Mouse (Mus musculus) left cerebral cortex, adult 11 months (tissue): ENCODE results near the gene Trim44.
A peak's percentile ranks its signal among the peaks of the same experiment; 100 is the strongest.

ENCODE experiments used
- DNase-seq: peaks from one replicate; pipeline ENCODE4 v3.0.0; 2022; ENCODE audit warnings: low spot score

The Trim44 gene

GRCm38 (mm10) chr2:102364565-102365200 is 42.9 kb downstream of the Trim44 start:
- DNase-seq, result no peak

GRCm38 (mm10) chr2:102362896-102363530 is 44.6 kb downstream of the Trim44 start:
- DNase-seq, result no peak

DNA sequence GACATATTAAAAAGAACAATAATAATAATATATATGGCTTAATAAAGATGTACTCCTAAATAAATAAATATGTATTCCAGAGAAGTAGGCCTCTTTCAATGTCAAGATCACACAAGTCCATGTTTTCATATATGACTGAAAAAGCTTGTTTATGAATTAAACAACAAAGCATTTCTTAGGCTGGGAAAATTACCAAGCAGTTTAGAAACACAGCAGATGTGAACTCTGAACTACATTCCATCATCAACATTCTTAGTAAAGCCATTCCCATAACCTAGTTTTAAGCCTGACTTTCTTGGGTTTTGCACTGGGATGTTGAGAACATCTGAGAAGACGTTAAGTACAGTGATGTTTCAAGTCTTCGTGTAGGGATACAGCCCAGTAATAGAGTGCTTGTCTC is 45.4 kb downstream of the Trim44 start:
- DNase-seq, result no peak

- DNase-seq, result no peak
These were observed 50.5 kb downstream of the Trim44 start for GRCm38 (mm10) chr2:102356879-102357695.

GRCm38 (mm10) chr2:102354076-102354475 is 53.6 kb downstream of the Trim44 start:
- DNase-seq, result no peak

GRCm38 (mm10) chr2:102341429-102341828 is 66.2 kb downstream of the Trim44 start:
- no peak for DNase-seq

DNA sequence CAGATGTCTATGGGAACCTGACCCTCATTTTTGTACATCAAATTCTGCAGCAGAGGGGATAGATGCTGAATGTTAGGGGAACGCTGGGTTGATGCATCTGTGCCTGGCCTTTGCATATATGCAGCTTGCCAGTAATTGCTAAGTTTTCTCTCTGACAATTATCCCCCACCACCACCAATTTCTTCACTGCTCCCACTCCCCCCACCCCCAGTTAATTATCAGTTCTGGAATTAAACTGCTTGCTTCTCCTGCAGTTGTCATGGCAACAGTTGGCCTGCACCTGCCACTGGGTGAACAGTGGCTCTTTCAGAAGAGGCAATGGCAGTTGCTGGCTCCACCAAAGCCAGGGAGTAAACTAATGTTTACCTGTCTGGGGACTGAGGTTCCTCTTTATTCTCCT is 70.8 kb downstream of the Trim44 start:
- DNase-seq, result no peak

GRCm38 (mm10) chr2:102331932-102332331 is 75.7 kb downstream of the Trim44 start:
- no peak for DNase-seq

GRCm38 (mm10) chr2:102331092-102331491 is 76.5 kb downstream of the Trim44 start:
- no peak for DNase-seq

DNA sequence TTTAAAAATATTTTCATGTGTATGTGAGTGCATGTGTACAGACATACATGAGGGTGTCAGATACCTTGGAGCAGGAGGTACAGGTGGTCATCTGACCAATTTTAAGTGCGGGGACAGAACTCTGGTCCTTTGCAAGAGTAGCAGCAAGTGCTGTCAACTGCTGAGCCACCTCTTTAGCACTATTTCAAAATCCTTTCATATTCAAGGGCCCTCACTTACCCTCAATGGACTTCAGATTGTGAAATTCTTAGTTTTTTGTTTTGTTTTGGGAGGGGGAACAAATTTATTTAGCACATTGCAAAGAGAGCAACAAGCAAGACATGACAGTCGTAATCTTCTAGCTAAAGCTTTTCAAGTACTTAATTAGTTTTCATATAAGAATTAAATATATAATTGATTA is 81.7 kb downstream of the Trim44 start:
- no peak for DNase-seq

- no peak for DNase-seq
These were observed 83.3 kb downstream of the Trim44 start for GRCm38 (mm10) chr2:102324336-102324735.

DNA sequence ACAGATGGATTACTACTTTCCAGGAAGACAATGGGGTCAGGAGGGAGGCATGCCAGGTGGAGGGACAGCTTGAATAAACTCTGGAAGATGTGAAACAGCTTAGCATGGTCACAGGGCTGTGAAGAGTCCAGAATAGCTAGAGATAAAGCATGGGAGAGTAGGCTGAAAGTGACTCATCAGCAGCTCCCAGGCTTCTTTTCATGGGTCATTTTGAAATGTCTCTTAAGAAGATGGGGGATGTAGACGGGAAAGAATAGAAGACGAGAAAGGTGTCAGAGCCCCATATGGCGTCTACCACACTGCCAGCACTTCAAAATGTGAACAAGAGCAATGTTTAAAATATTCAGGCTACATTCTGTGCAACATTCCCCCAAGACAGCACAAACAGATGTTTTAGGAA is 91.1 kb downstream of the Trim44 start:
- peak; percentile 47 for DNase-seq

- no peak for DNase-seq
These were observed 92.5 kb downstream of the Trim44 start for GRCm38 (mm10) chr2:102315153-102315552.

DNA sequence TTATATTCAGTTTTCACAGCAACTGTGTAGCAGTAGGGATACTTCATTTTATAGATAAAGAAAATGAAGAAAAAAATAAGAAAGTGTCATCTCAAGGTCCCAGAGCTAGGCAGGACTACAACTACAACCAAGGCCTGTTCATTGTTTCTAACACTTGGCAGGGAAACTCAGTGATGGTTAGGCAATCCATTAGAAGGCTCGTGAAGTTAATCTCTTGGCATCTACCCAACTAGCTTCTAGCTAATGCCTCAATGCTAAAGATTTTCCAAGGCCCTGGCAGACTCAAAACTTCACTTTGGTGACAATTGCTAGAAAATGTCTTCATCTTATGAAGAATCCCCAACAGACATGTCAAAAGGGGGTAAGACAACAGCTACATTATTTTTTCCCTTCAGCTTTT is 93.0 kb downstream of the Trim44 start:
- no peak for DNase-seq

- DNase-seq, result no peak
These were observed 93.6 kb downstream of the Trim44 start for GRCm38 (mm10) chr2:102314068-102314467.

DNA sequence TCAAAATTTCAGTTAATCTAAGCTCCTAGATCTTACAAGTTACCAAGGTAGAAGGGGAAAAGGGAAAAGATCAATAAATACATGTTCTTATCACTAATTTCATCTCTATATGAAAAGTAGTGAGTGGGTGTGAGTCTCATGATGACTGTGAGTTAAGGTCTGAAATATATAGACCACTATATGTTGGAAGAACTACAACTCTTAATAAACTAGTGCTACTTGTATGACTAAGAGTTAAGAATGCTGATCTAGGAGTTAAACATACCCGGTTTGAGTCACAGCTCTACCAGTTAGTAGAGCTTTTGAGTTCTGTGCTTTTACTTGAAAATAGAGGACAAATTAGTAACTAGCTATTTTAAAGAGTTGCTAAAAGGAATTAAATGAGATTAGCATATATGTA is 94.7 kb downstream of the Trim44 start:
- DNase-seq, result no peak

- no peak for DNase-seq
These were observed 104.4 kb downstream of the Trim44 start for GRCm38 (mm10) chr2:102303274-102303673.

DNA sequence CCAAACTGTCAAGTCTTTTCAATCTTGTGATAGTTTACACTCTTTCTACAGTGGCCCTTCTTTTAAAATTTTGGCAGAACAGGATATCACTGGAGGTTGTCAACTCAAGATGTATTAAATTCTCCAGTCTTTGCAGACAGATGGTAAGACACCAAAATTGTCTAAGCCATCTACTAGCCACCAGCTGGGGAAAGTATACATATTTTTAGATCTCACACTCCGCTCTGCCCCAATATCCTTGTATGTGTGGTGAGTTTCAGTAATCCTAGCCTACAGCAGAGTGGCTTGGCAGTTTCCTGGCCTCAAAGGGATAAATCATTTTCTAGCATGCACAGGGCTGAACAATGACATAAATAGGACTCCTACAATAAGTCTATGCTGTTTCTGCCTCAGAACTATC is 105.1 kb downstream of the Trim44 start:
- no peak for DNase-seq

DNA sequence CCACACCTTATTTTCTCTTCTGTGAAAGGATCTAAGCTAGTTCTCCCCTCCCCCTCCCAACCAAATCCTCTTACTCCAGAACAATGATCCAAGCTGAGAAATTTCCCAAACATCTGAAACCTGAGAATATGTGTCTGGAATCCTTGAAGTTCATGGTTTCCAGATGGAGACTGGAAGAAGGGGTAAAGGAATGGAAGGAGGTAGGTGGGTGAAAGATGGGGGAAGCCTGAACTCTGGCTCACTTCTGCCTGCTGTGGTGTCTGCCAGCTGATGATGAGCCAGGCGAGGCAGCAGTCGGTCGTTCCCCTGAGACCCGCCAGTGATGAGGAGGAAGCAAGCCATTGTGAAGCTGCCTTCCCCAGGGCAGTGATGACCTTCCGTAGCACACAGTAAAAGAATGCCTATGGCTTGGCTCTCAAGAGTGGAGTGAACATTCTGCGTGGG is 112.8 kb downstream of the Trim44 start:
- no peak for DNase-seq

- no peak for DNase-seq
These were observed 114.4 kb downstream of the Trim44 start for GRCm38 (mm10) chr2:102293181-102293580.

- no peak for DNase-seq
These were observed 115.6 kb downstream of the Trim44 start for GRCm38 (mm10) chr2:102292051-102292450.

GRCm38 (mm10) chr2:102291533-102291932 is 116.1 kb downstream of the Trim44 start:
- no peak for DNase-seq

DNA sequence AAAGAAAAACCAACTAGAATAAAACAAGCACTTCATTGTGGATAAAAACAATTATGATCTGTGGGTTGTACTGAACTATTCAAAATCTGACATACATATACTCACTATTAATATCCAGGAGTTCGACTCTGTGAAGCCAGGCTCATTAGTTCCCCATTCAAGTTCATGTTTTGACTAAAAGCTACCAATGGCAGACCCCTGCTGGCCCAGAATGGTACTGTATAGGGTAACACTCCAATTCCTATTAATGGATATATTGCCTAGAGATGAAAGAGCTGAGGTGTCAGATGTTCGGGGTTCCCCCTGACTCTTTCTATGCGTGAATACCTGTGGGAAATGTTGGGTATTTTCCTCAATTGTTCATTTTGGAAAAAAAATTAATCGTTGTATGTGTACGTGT is 117.6 kb downstream of the Trim44 start:
- peak; percentile 42 for DNase-seq
